Comparison of ENCODE assay signal across 8 mouse cellular contexts in genomic region chr5:117360228-117360515, GRCm38 (mm10). TPM values are rescaled to one million over a fixed set of nuclear protein-coding genes. Genes with fewer than 3 reads are reported as not detected.
A peak's percentile ranks its signal among the peaks of the same experiment; 100 is the strongest.
DNase-seq lines count a peak whose midpoint lies in the region; ATAC-seq and TF ChIP-seq lines count a peak whose summit lies in the region.

No protein-coding gene starts in this region.

- peaks cover 1% of the 10 kb centered on the region for H3K79me2 ChIP-seq in heart, adult 2 months (replicated peaks; ENCODE audit: control insufficient read depth, insufficient read depth, low read length)
- peaks cover 9% of the 10 kb centered on the region for H3K79me2 ChIP-seq in MEL (ENCODE audit: control insufficient read depth, insufficient read depth, low read length, poor library complexity)

- 52% methylated on average over 13 of the region's 13 CpGs for WGBS in heart, adult 2 months
- 42% methylated on average over 13 of the region's 13 CpGs for WGBS in lung, embryonic 16.5 days

- H3K27me3 ChIP-seq in heart, adult 2 months (ENCODE audit: control insufficient read depth, insufficient read depth, low read length), result no peaks in the 10 kb centered on the region
- H3K27me3 ChIP-seq in MEL (ENCODE audit: control insufficient read depth in 1 of 2, insufficient read depth in 2 of 2, low read length in 2 of 2), result no peaks in the 10 kb centered on the region
- no peaks in the 10 kb centered on the region for H3K27me3 ChIP-seq in lung, embryonic 16.5 days (ENCODE audit: control insufficient read depth, insufficient read depth, low read depth, low read length)

- ATAC-seq in lung, embryonic 16.5 days (ENCODE audit: low read depth), result no peak

- no peak overlapping the region for H3K4me3 ChIP-seq in heart, adult 2 months
- no peak overlapping the region for H3K4me3 ChIP-seq in MEL (ENCODE audit: control insufficient read depth in 1 of 2, insufficient read depth in 1 of 2, low read depth in 2 of 2, low read length in 2 of 2)
- no peak overlapping the region for H3K4me3 ChIP-seq in lung, embryonic 16.5 days (ENCODE audit: low read length)

- peaks cover 17% of the 10 kb centered on the region for H3K36me3 ChIP-seq in heart, adult 2 months (ENCODE audit: control insufficient read depth, insufficient read depth, low read length)
- peaks cover 0 to 28% of the 10 kb centered on the region in 2 experiments; a peak in 3 of 4 replicates for H3K36me3 ChIP-seq in MEL (ENCODE audit: control insufficient read depth in 1 of 2, insufficient read depth in 2 of 2, low read length in 2 of 2)
- H3K36me3 ChIP-seq in lung, embryonic 16.5 days (ENCODE audit: control insufficient read depth, insufficient read depth, low read length), result peaks cover 8% of the 10 kb centered on the region

- no peak for TF ChIP-seq CTCF in heart, adult 2 months (IDR thresholded peaks at IDR 0.05)
- TF ChIP-seq CTCF in MEL (IDR thresholded peaks at IDR 0.05 in 2 of 3, conservative IDR thresholded peaks at IDR 0.05 in 1 of 3; ENCODE audit: control insufficient read depth in 1 of 3, insufficient read depth in 1 of 3, low read depth in 2 of 3, low read length in 3 of 3, poor library complexity in 1 of 3, severe bottlenecking in 1 of 3), result no peak

- intact Hi-C loops in heart, adult 2 months (cut with DNase I), result no loop called here
- intact Hi-C loops in heart, postnatal 25 days (cut with DNase I), result no loop called here

- H3K9me3 ChIP-seq in MEL (replicated peaks; ENCODE audit: insufficient read depth, low read length), result no peaks in the 10 kb centered on the region
- no peaks in the 10 kb centered on the region for H3K9me3 ChIP-seq in lung, embryonic 16.5 days (ENCODE audit: control insufficient read depth, low read length)

- TF ChIP-seq POLR2A in heart, adult 2 months (IDR thresholded peaks at IDR 0.05; ENCODE audit: insufficient read depth, low read depth, low read length), result no peak
- no peak for TF ChIP-seq POLR2A in MEL (IDR thresholded peaks at IDR 0.05; ENCODE audit: control insufficient read depth in 1 of 2, insufficient read depth in 1 of 2, low read depth in 1 of 2, low read length in 2 of 2, poor library complexity in 1 of 2)

- no peak for DNase-seq in heart, adult 2 months
- DNase-seq in heart, postnatal 25 days (ENCODE audit: low spot score), result no peak
- no peak for DNase-seq in MEL (ENCODE audit: low read depth, low spot score)
- peak; percentile 81 for DNase-seq in kidney, adult 9 months
- DNase-seq in spleen, postnatal 36 days (ENCODE audit: low spot score in 2 of 2), result no peak
- DNase-seq in adrenal gland, adult 8-10 months, result no peak
- DNase-seq in ovary, postnatal 10 days (ENCODE audit: low spot score), result no peak

- no peak for TF ChIP-seq RAD21 in MEL (IDR thresholded peaks at IDR 0.05; ENCODE audit: low read depth, low read length)

- peak overlapping the region; percentile 40 for H3K4me2 ChIP-seq in lung, embryonic 16.5 days (ENCODE audit: low read depth, low read length)

- peak overlapping the region; percentile 10 for H3K27ac ChIP-seq in heart, adult 2 months
- peak overlapping the region; percentile 57 for H3K27ac ChIP-seq in MEL (ENCODE audit: control insufficient read depth, low read depth, low read length)
- peak overlapping the region; percentile 72 for H3K27ac ChIP-seq in lung, embryonic 16.5 days (ENCODE audit: low read length)

- peaks cover 34% of the 10 kb centered on the region for H3K4me1 ChIP-seq in heart, adult 2 months (ENCODE audit: control insufficient read depth, insufficient read depth, low read length)
- peaks cover 17 to 38% of the 10 kb centered on the region in 2 experiments for H3K4me1 ChIP-seq in MEL (ENCODE audit: control insufficient read depth in 1 of 2, insufficient read depth in 2 of 2, low read length in 2 of 2)
- H3K4me1 ChIP-seq in lung, embryonic 16.5 days (replicated peaks; ENCODE audit: control insufficient read depth, insufficient read depth, low read length), result peaks cover 55% of the 10 kb centered on the region

- no peak for TF ChIP-seq EP300 in heart, adult 2 months (IDR thresholded peaks at IDR 0.05; ENCODE audit: insufficient read depth, low read depth, low read length)
- no peak for TF ChIP-seq EP300 in MEL (IDR thresholded peaks at IDR 0.05; ENCODE audit: low read depth in 1 of 2, low read length in 2 of 2)

- H3K9ac ChIP-seq in heart, adult 2 months (ENCODE audit: low read depth, low read length), result no peak overlapping the region
- no peak overlapping the region for H3K9ac ChIP-seq in MEL (ENCODE audit: control insufficient read depth, low read depth, low read length, poor library complexity, severe bottlenecking)
- 0 out of 2 replicates have a peak overlapping the region, but pooled peaks have one; percentile 3 for H3K9ac ChIP-seq in lung, embryonic 16.5 days (ENCODE audit: low read length)

TF ChIP-seq in MEL, 35 proteins besides CTCF, POLR2A, EP300 and RAD21:
- TF ChIP-seq USF1 (IDR thresholded peaks at IDR 0.05; ENCODE audit: low read depth, low read length) (no peak), MEF2A (IDR thresholded peaks at IDR 0.05; ENCODE audit: extremely low read depth, insufficient replicate concordance, low read depth, low read length, poor library complexity, severe bottlenecking) (no peak), NELFE (IDR thresholded peaks at IDR 0.05; ENCODE audit: low read depth, low read length) (no peak), MAFK (IDR thresholded peaks at IDR 0.05; ENCODE audit: borderline replicate concordance, low read depth, low read length) (no peak), JUND (IDR thresholded peaks at IDR 0.05; ENCODE audit: low read depth, low read length) (no peak), CHD2 (IDR thresholded peaks at IDR 0.05; ENCODE audit: low read length) (no peak), MYB (IDR thresholded peaks at IDR 0.05; ENCODE audit: low read depth, low read length) (no peak), MYC (IDR thresholded peaks at IDR 0.05; ENCODE audit: low read depth, low read length) (no peak), POLR2AphosphoS2 (IDR thresholded peaks at IDR 0.05; ENCODE audit: low read length) (no peak), POLR2AphosphoS5 (IDR thresholded peaks at IDR 0.05; ENCODE audit: borderline replicate concordance, low read depth, low read length) (no peak), GABPA (IDR thresholded peaks at IDR 0.05; ENCODE audit: low read depth, low read length) (no peak), MXI1 (IDR thresholded peaks at IDR 0.05; ENCODE audit: low read depth, low read length) (no peak), ZNF384 (IDR thresholded peaks at IDR 0.05; ENCODE audit: low read depth, low read length) (no peak), ELF1 (IDR thresholded peaks at IDR 0.05; ENCODE audit: low read depth, low read length) (no peak), KAT2A (conservative IDR thresholded peaks at IDR 0.05; ENCODE audit: low read depth, low read length) (no peak), ZMIZ1 (IDR thresholded peaks at IDR 0.05; ENCODE audit: low read depth, low read length) (no peak), TAL1 (IDR thresholded peaks at IDR 0.05; ENCODE audit: low read length) (no peak), ZKSCAN1 (IDR thresholded peaks at IDR 0.05; ENCODE audit: low read depth, low read length) (no peak), MAZ (IDR thresholded peaks at IDR 0.05; ENCODE audit: low read depth, low read length) (no peak)

RNA-seq across cellular contexts. Expression of gene Wsb2, which starts 3.1 kb away (rescaled TPM):
- total RNA-seq in heart, adult 2 months (2021), result 100 to 1,000 TPM in 1 of 2 experiments, 10 to 100 TPM in 1; 91.4 to 101 TPM
- polyA plus RNA-seq in heart, adult 2 months (2012; rRNA removed), result 130 and 197 TPM in 2 replicates
- 10 to 100 TPM; 98.6 to 98.9 TPM for total RNA-seq in heart, postnatal 25 days (2021)
- total RNA-seq in MEL (2012; rRNA removed), result 32.9 and 36.8 TPM in 2 replicates
- polyA plus RNA-seq in MEL (2012; ENCODE audit: insufficient read depth in 1 of 2, insufficient read length in 2 of 2, low read depth in 1 of 2, low replicate concordance in 2 of 2, missing spikeins in 1 of 2), result 10 to 100 TPM in 1 of 2 experiments, not detected in 1; 56.9 TPM
- 38.1 and 45.0 TPM in 2 replicates for polyA plus RNA-seq in lung, embryonic 16.5 days (2015; fragmentation: Nextera tagmentation; extraction: Ambion mirVana)
- 100 to 1,000 TPM; 138 to 152 (median 146) TPM for total RNA-seq in adrenal gland, adult 8-10 months (2022)

RNA-seq across cellular contexts. Expression of gene Rfc5, which starts 28.7 kb away (rescaled TPM):
- total RNA-seq in heart, adult 2 months (2021), result 1 to 10 TPM; 1.7 to 4.3 TPM
- 3.7 and 5.8 TPM in 2 replicates for polyA plus RNA-seq in heart, adult 2 months (2012; rRNA removed)
- 1 to 10 TPM; 2.9 to 6.0 TPM for total RNA-seq in heart, postnatal 25 days (2021)
- 92.5 and 98.9 TPM in 2 replicates for total RNA-seq in MEL (2012; rRNA removed)
- 100 to 1,000 TPM in 1 of 2 experiments, not detected in 1; 158 TPM for polyA plus RNA-seq in MEL (2012; ENCODE audit: insufficient read depth in 1 of 2, insufficient read length in 2 of 2, low read depth in 1 of 2, low replicate concordance in 2 of 2, missing spikeins in 1 of 2)
- polyA plus RNA-seq in lung, embryonic 16.5 days (2015; fragmentation: Nextera tagmentation; extraction: Ambion mirVana), result 111 and 116 TPM in 2 replicates
- 10 to 100 TPM in 2 of 4 experiments, 1 to 10 TPM in 2; 8.8 to 12.1 (median 9.8) TPM for total RNA-seq in adrenal gland, adult 8-10 months (2022)

RNA-seq across cellular contexts. Expression of gene Vsig10, which starts 41.3 kb away (rescaled TPM):
- 1 to 10 TPM; 7.0 to 8.9 TPM for total RNA-seq in heart, adult 2 months (2021)
- 7.4 and 8.8 TPM in 2 replicates for polyA plus RNA-seq in heart, adult 2 months (2012; rRNA removed)
- 10 to 100 TPM; 11.1 to 12.9 TPM for total RNA-seq in heart, postnatal 25 days (2021)
- total RNA-seq in MEL (2012; rRNA removed), result 4.3 and 5.3 TPM in 2 replicates
- polyA plus RNA-seq in MEL (2012; ENCODE audit: insufficient read depth in 1 of 2, insufficient read length in 2 of 2, low read depth in 1 of 2, low replicate concordance in 2 of 2, missing spikeins in 1 of 2), result 1 to 10 TPM in 1 of 2 experiments, not detected in 1; 8.9 TPM
- polyA plus RNA-seq in lung, embryonic 16.5 days (2015; fragmentation: Nextera tagmentation; extraction: Ambion mirVana), result 18.2 and 20.0 TPM in 2 replicates
- 10 to 100 TPM; 22.2 to 64.9 (median 42.7) TPM for total RNA-seq in adrenal gland, adult 8-10 months (2022)

RNA-seq across cellular contexts. Expression of gene Ksr2, which starts 53.6 kb away (rescaled TPM):
- under 1 TPM in 1 of 2 experiments, not detected in 1; 0.05 TPM for total RNA-seq in heart, adult 2 months (2021)
- polyA plus RNA-seq in heart, adult 2 months (2012; rRNA removed), result 0.02 TPM in 1 of 2 replicates, not detected in the other
- not detected for total RNA-seq in heart, postnatal 25 days (2021)
- total RNA-seq in MEL (2012; rRNA removed), result not detected in 2 replicates
- not detected for polyA plus RNA-seq in MEL (2012; ENCODE audit: insufficient read depth in 1 of 2, insufficient read length in 2 of 2, low read depth in 1 of 2, low replicate concordance in 2 of 2, missing spikeins in 1 of 2)
- polyA plus RNA-seq in lung, embryonic 16.5 days (2015; fragmentation: Nextera tagmentation; extraction: Ambion mirVana), result 0.09 and 0.30 TPM in 2 replicates
- total RNA-seq in adrenal gland, adult 8-10 months (2022), result 1 to 10 TPM; 5.9 to 9.6 (median 6.8) TPM

Comparison
In these comparisons a context has a peak if more than half of its experiments do, and no peak if none do; other contexts are left out.
1. H3K27ac ChIP-seq: peak in every context shown above with its lines; median percentile 72 in lung, embryonic 16.5 days; 57 in MEL; 10 in heart, adult 2 months.